Mouse (Mus musculus) spleen, adult 12 weeks (tissue): Measurements from ENCODE around the gene Tex19.1.
"Not testable (repeated sequence)": the region's sequence is repeated elsewhere in the genome, so short reads cannot be mapped to it uniquely, and the experiment has no call there.

Experiments
- DNase-seq: peaks from one replicate; pipeline ENCODE4 v3.0.0; 2022; ENCODE audit warnings: low spot score

The Tex19.1 gene

GRCm38 (mm10) chr11:121145865-121146264 is at the start of gene Tex19.1:
Gene Tex19.1, plus strand, starts transcription at chr11:121146143.
- DNase-seq = no peak

GRCm38 (mm10) chr11:121099762-121100161 is 46.2 kb upstream of the Tex19.1 start:
- no peak for DNase-seq

- no peak for DNase-seq
These were observed 45.3 kb upstream of the Tex19.1 start for GRCm38 (mm10) chr11:121100692-121101091.

GRCm38 (mm10) chr11:121101124-121101805 is 44.7 kb upstream of the Tex19.1 start:
- DNase-seq = no peak

- DNase-seq = not testable (repeated sequence)
These were observed 38.7 kb upstream of the Tex19.1 start for GRCm38 (mm10) chr11:121107242-121107641.

- no peak for DNase-seq
These were observed 37.9 kb upstream of the Tex19.1 start for GRCm38 (mm10) chr11:121108061-121108460.

GRCm38 (mm10) chr11:121109986-121110385 is 36.0 kb upstream of the Tex19.1 start:
- DNase-seq = no peak

- no peak for DNase-seq
These were observed 34.9 kb upstream of the Tex19.1 start for GRCm38 (mm10) chr11:121111051-121111450.

- no peak for DNase-seq
These were observed 34.3 kb upstream of the Tex19.1 start for GRCm38 (mm10) chr11:121111601-121112000.

- DNase-seq = no peak
These were observed 33.7 kb upstream of the Tex19.1 start for GRCm38 (mm10) chr11:121112091-121112775.

GRCm38 (mm10) chr11:121118106-121118505 is 27.8 kb upstream of the Tex19.1 start:
- no peak for DNase-seq

GRCm38 (mm10) chr11:121118577-121118976 is 27.4 kb upstream of the Tex19.1 start, which contains the start of gene Tex19.2:
Gene Tex19.2, minus strand, starts transcription at chr11:121118677.
- DNase-seq = no peak

- DNase-seq = no peak
These were observed 24.8 kb upstream of the Tex19.1 start for GRCm38 (mm10) chr11:121121151-121121550.

- DNase-seq = no peak
These were observed 23.8 kb upstream of the Tex19.1 start for GRCm38 (mm10) chr11:121122024-121122670.

- no peak for DNase-seq
These were observed 22.5 kb upstream of the Tex19.1 start for GRCm38 (mm10) chr11:121123438-121123837.

GRCm38 (mm10) chr11:121125522-121126172 is 20.3 kb upstream of the Tex19.1 start:
- DNase-seq = no peak

- no peak for DNase-seq
These were observed 19.5 kb upstream of the Tex19.1 start for GRCm38 (mm10) chr11:121126395-121126794.

GRCm38 (mm10) chr11:121127441-121127840 is 18.5 kb upstream of the Tex19.1 start:
- DNase-seq = no peak

GRCm38 (mm10) chr11:121129616-121130015 is 16.3 kb upstream of the Tex19.1 start:
- no peak for DNase-seq

- no peak for DNase-seq
These were observed 11.3 kb upstream of the Tex19.1 start for GRCm38 (mm10) chr11:121134600-121134999.

- no peak for DNase-seq
These were observed 8.3 kb upstream of the Tex19.1 start for GRCm38 (mm10) chr11:121137682-121138081.

- DNase-seq = no peak
These were observed 7.2 kb upstream of the Tex19.1 start for GRCm38 (mm10) chr11:121138732-121139131.
